Mouse (Mus musculus) liver (tissue): ENCODE measurements at regions not wholly inside any gene's neighbourhood (a gene's known extent, or its start where the extent isn't known, plus 50 kb on each side); places are given as distances from the start of the nearest gene placed in this dataset.
"Not testable (repeated sequence)": the region's sequence is repeated elsewhere in the genome, so short reads cannot be mapped to it uniquely, and the experiment has no call there.

Experiments used
- DNase-seq: peaks from one replicate; pipeline ENCODE4 v3.0.0-alpha.2; 2020; ENCODE audit warnings: mixed read lengths

- no peak for DNase-seq
These were observed 595.1 kb upstream of the Cdh5 start for GRCm38 (mm10) chr8:103506334-103506733.

- DNase-seq: no peak
These were observed 594.4 kb upstream of the Cdh5 start for GRCm38 (mm10) chr8:103507068-103507467.

GRCm38 (mm10) chr8:103520141-103520866, 581.1 kb upstream of the Cdh5 start:
- DNase-seq: no peak

- DNase-seq: no peak
These were observed 570.5 kb upstream of the Cdh5 start for GRCm38 (mm10) chr8:103530903-103531302.

- DNase-seq: no peak
These were observed 566.5 kb upstream of the Cdh5 start for GRCm38 (mm10) chr8:103534971-103535370.

GRCm38 (mm10) chr8:103536856-103537255, 564.6 kb upstream of the Cdh5 start:
- DNase-seq: no peak

GRCm38 (mm10) chr8:103541954-103542353, 559.5 kb upstream of the Cdh5 start:
- no peak for DNase-seq

GRCm38 (mm10) chr8:103551916-103552535, 549.4 kb upstream of the Cdh5 start:
- DNase-seq: no peak

GRCm38 (mm10) chr8:103561606-103562005, 539.8 kb upstream of the Cdh5 start:
- no peak for DNase-seq

- DNase-seq: no peak
These were observed 530.5 kb upstream of the Cdh5 start for GRCm38 (mm10) chr8:103570864-103571425.

- no peak for DNase-seq
These were observed 524.3 kb upstream of the Cdh5 start for GRCm38 (mm10) chr8:103577147-103577546.

GRCm38 (mm10) chr8:103578006-103578405, 523.4 kb upstream of the Cdh5 start:
- DNase-seq: no peak

GRCm38 (mm10) chr8:103608291-103608690, 493.1 kb upstream of the Cdh5 start:
- no peak for DNase-seq

- DNase-seq: no peak
These were observed 477.5 kb upstream of the Cdh5 start for GRCm38 (mm10) chr8:103623781-103624434.

- no peak for DNase-seq
These were observed 476.1 kb upstream of the Cdh5 start for GRCm38 (mm10) chr8:103625166-103625890.

GRCm38 (mm10) chr8:103626446-103626845, 475.0 kb upstream of the Cdh5 start:
- DNase-seq: no peak

- no peak for DNase-seq
These were observed 468.9 kb upstream of the Cdh5 start for GRCm38 (mm10) chr8:103632543-103632942.

- no peak for DNase-seq
These were observed 466.5 kb upstream of the Cdh5 start for GRCm38 (mm10) chr8:103634951-103635350.

- no peak for DNase-seq
These were observed 457.8 kb upstream of the Cdh5 start for GRCm38 (mm10) chr8:103643621-103644020.

GRCm38 (mm10) chr8:103644106-103644505, 457.3 kb upstream of the Cdh5 start:
- DNase-seq: no peak

GRCm38 (mm10) chr8:103644845-103645244, 456.6 kb upstream of the Cdh5 start:
- DNase-seq: no peak

GRCm38 (mm10) chr8:103664796-103665195, 436.6 kb upstream of the Cdh5 start:
- no peak for DNase-seq

- not testable (repeated sequence) for DNase-seq
These were observed 415.2 kb upstream of the Cdh5 start for GRCm38 (mm10) chr8:103686233-103686632.
